Mouse (Mus musculus): ENCODE results near the gene Haus5. TPM values are rescaled to one million over a fixed set of nuclear protein-coding genes. Genes with fewer than 3 reads are reported as not detected.

Gene Haus5
- polyA plus RNA-seq (2016; fragmentation: Nextera tagmentation; extraction: Ambion mirVana): 51.3 and 59.8 TPM in 2 replicates

DNA sequence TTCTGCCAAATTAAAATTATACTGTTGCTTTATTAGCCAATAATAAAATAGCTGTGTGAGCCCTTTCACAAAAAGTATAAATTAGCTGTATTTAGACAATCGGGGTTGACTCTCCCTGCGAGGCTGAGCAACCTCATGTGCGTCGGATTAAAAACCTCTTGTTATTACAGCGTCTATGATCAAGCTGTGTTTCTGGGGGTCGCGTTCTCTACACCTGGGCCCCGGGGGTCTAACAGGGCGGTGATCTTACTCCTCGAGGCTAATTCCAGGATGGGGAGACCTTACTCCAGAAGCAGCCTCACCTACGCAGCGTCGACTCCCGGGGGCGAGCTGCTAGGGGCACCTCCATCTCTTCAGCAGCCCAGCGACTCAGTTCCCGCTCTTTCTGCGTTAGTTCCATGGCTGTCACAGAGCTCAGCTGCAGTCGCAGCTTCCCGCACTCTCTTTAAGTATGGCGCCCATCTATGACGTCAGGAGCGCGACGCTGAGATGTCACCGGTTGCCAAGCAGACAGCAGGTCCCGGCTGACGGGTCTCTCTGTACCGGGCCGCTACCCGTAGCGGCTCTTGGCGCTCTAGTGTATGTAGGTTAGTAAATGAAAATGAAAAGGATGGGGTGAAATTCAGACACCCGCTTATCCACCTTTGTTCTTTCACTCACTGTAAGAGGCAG is at the start of gene Haus5:
Haus5 (minus strand) TSS at position 466 of the 672 bp plus-strand sequence.
- H3K4me1 ChIP-seq: no peaks in the 10 kb centered on the region
- peak; percentile 97 for DNase-seq (ENCODE audit: low spot score)
- H3K27ac ChIP-seq: peak within 1 kb of the TSS; percentile 85
- H3K36me3 ChIP-seq: peaks cover 28% of the 10 kb centered on the region
- no peaks in the 10 kb centered on the region for H3K9me3 ChIP-seq
- no peaks in the 10 kb centered on the region for H3K27me3 ChIP-seq (ENCODE audit: insufficient read depth, poor library complexity, severe bottlenecking)
- WGBS: 1% methylated on average over 34 of the region's 34 CpGs
- peak within 1 kb of the TSS; percentile 72 for H3K4me3 ChIP-seq

GRCm38 (mm10) chr7:30711942-30712341 is 47.1 kb upstream of the Haus5 start, which contains the start of gene Atp4a:
Atp4a (plus strand) TSS chr7:30712209.
- H3K4me1 ChIP-seq: peaks cover 9% of the 10 kb centered on the region
- H3K27ac ChIP-seq: no peak within 1 kb of the TSS
- no peaks in the 10 kb centered on the region for H3K9me3 ChIP-seq
- H3K4me3 ChIP-seq: no peak within 1 kb of the TSS
- H3K27me3 ChIP-seq (ENCODE audit: insufficient read depth, poor library complexity, severe bottlenecking): peaks cover 45% of the 10 kb centered on the region
- no peaks in the 10 kb centered on the region for H3K36me3 ChIP-seq
- WGBS: 82% methylated on average over 3 of the region's 3 CpGs
- DNase-seq (ENCODE audit: low spot score): no peak

DNA sequence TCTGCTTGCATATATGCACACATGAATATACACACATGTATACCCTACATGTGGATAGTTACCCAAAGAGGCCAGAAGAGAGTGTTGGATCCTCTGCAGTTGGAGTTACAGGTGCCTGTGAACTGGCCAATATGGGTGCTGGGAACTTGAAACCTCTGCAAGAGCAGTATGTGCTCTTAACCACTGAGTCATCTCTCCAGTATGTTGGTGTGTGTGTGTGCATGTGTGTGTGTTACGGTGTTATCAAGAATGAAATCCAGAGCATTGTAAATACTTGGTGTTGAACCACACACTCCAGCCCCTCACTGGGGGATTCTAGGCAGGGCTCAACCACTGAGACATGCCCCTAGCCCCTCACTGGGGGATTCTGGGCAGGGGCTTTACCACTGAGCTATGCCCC is 42.6 kb upstream of the Haus5 start:
- peaks cover 17% of the 10 kb centered on the region for H3K4me1 ChIP-seq
- no peak overlapping the region for H3K4me3 ChIP-seq
- no peak for DNase-seq (ENCODE audit: low spot score)
- no peaks in the 10 kb centered on the region for H3K36me3 ChIP-seq
- WGBS: 79% methylated on average over 1 of the region's 1 CpGs
- H3K9me3 ChIP-seq: no peaks in the 10 kb centered on the region
- peak overlapping the region; percentile 52; the same call in 1 of the 2 replicates for H3K27ac ChIP-seq
- peaks cover 9% of the 10 kb centered on the region; the same call in 1 of the 2 replicates for H3K27me3 ChIP-seq (ENCODE audit: insufficient read depth, poor library complexity, severe bottlenecking)

- Histone ChIP-seq H3K4me3 (peak overlapping the region; percentile 28), H3K27ac (peak overlapping the region; percentile 88)
- peak; percentile 85 for DNase-seq (ENCODE audit: low spot score)
Measured at GRCm38 (mm10) chr7:30706214-30706882, 41.6 kb upstream of the Haus5 start.

GRCm38 (mm10) chr7:30698589-30698988 is 33.8 kb upstream of the Haus5 start, which contains the start of gene 2200002J24Rik:
2200002J24Rik (plus strand) TSS chr7:30698926.
- no peak for DNase-seq (ENCODE audit: low spot score)
- H3K4me3 ChIP-seq: no peak within 1 kb of the TSS
- H3K27ac ChIP-seq: no peak within 1 kb of the TSS
- H3K27me3 ChIP-seq (ENCODE audit: insufficient read depth, poor library complexity, severe bottlenecking): peaks cover 4% of the 10 kb centered on the region; the same call in 1 of the 2 replicates
- peaks cover 11% of the 10 kb centered on the region; the same call in 1 of the 2 replicates for H3K4me1 ChIP-seq
- H3K9me3 ChIP-seq: no peaks in the 10 kb centered on the region
- WGBS: 42% methylated on average over 9 of the region's 9 CpGs
- H3K36me3 ChIP-seq: no peaks in the 10 kb centered on the region

More at GRCm38 (mm10) chr7:30706214-30706882, 41.6 kb upstream of the Haus5 start:
- peaks cover 17% of the 10 kb centered on the region for H3K4me1 ChIP-seq
- WGBS: 25% methylated on average over 8 of the region's 8 CpGs
- 0 out of 2 replicates have a peak, but pooled peaks cover 3% of the 10 kb centered on the region for H3K27me3 ChIP-seq (ENCODE audit: insufficient read depth, poor library complexity, severe bottlenecking)
- H3K9me3 ChIP-seq: no peaks in the 10 kb centered on the region
- no peaks in the 10 kb centered on the region for H3K36me3 ChIP-seq

DNA sequence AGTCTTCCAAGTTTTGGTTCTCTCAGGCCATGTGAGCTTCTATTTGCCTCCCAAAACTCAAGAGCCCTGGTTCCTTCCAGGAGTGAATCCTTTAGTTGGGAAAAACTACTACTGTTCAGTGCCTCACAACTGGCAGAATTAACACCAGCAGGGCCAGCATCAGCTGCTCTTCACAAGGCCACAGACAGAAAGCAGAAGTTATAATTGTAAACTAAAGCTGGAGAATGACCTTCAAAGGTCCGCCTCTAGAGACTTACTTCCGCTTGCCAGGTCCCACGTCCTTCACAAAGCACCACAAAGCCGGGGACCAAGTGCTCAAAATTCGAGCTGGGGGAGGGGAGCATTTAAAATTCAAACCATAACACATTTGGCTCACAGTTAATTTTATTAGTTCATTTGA is 33.3 kb upstream of the Haus5 start:
- no peaks in the 10 kb centered on the region for H3K36me3 ChIP-seq
- no peaks in the 10 kb centered on the region for H3K9me3 ChIP-seq
- peaks cover 11% of the 10 kb centered on the region; the same call in 1 of the 2 replicates for H3K4me1 ChIP-seq
- peaks cover 4% of the 10 kb centered on the region; the same call in 1 of the 2 replicates for H3K27me3 ChIP-seq (ENCODE audit: insufficient read depth, poor library complexity, severe bottlenecking)
- no peak overlapping the region for H3K27ac ChIP-seq
- no peak overlapping the region for H3K4me3 ChIP-seq
- 71% methylated on average over 5 of the region's 5 CpGs for WGBS
- DNase-seq (ENCODE audit: low spot score): no peak

DNA sequence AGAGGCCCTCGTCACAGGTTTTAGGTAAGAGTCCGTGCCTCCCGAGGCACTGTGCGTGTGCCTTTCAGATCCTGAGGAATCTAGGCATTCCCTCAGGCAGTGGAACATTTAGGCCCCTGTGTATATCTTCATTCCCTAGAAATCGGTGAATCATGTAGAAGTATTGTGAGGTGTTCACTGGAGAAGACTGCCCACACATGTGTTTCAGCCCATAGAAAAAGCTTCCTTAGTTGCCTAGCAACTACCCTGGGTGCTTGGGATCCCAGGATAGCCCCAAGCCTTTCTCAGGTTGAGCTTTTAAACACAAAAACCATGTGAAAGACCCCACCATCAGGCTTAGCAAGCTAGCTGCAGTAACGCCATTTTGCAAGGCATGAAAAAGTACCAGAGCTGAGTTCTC is 23.5 kb upstream of the Haus5 start:
- no peak overlapping the region for H3K4me3 ChIP-seq
- no peaks in the 10 kb centered on the region for H3K9me3 ChIP-seq
- DNase-seq (ENCODE audit: low spot score): no peak
- no peak overlapping the region for H3K27ac ChIP-seq
- no peaks in the 10 kb centered on the region for H3K4me1 ChIP-seq
- 72% methylated on average over 6 of the region's 6 CpGs for WGBS
- peaks cover 22% of the 10 kb centered on the region for H3K27me3 ChIP-seq (ENCODE audit: insufficient read depth, poor library complexity, severe bottlenecking)
- no peaks in the 10 kb centered on the region for H3K36me3 ChIP-seq

DNA sequence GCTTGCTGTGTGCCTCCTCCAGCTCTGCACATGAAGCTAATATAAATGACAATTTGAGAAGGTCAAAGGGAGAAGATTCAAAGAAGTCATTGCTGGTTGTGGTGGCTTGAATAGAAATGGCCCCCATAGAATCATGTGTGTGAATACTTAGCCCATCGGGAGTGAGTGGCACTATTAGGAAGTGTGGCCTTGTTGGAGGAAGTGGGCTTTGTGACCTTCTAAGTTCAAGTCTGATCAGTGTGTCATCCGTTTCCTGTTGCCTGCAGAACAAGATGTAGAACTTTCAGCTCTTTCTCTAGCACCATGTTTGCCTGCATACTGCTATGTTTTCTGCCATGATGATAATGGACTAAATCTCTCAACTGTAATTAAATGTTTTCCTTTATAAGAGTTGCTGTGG is 18.6 kb upstream of the Haus5 start:
- Histone ChIP-seq H3K4me1 (no peaks in the 10 kb centered on the region), H3K4me3 (no peak overlapping the region), H3K36me3 (no peaks in the 10 kb centered on the region), H3K27me3 (ENCODE audit: insufficient read depth, poor library complexity, severe bottlenecking) (peaks cover 21% of the 10 kb centered on the region), H3K9me3 (no peaks in the 10 kb centered on the region), H3K27ac (no peak overlapping the region)
- DNase-seq (ENCODE audit: low spot score): no peak
- WGBS: 63% methylated on average over 2 of the region's 2 CpGs

- 56% methylated on average over 5 of the region's 5 CpGs for WGBS
- no peak for DNase-seq (ENCODE audit: low spot score)
- Histone ChIP-seq H3K4me3 (no peak overlapping the region), H3K4me1 (no peaks in the 10 kb centered on the region), H3K27ac (no peak overlapping the region), H3K9me3 (no peaks in the 10 kb centered on the region), H3K36me3 (no peaks in the 10 kb centered on the region), H3K27me3 (ENCODE audit: insufficient read depth, poor library complexity, severe bottlenecking) (peaks cover 6% of the 10 kb centered on the region; the same call in 1 of the 2 replicates)
Measured at GRCm38 (mm10) chr7:30681897-30682296, 17.1 kb upstream of the Haus5 start.

DNA sequence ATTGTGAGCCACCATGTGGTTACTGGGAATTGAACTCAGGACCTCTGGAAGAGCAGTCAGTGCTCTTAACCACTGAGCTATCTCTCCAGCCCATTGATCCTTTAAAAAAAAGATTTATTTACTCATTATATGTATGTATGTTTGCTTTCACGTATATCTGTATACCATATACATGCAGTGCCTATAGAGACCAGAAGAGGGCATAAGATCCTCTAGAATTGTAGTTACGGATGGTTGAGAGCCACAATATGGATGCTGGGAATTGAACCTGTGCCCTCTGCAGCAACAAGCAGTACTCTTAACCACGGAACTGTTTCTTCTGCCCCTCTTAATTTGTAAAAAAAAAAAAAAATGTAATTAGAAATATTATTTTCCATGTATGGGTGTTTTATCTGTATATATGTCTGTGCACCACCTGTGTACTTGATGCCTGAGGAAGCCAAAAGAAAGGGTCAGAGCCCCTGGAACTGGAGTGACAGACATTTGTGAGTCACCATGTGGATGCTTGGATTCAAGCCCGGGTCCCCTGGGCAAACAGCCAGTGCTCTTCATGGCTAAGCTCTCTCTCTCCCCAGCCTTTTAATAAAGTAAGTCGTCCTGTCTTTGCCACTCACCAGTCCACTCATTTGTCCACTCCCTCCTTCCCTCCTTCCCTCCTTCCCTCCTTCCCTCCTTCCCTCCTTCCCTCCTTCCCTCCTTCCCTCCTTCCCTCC is 13.6 kb upstream of the Haus5 start:
- H3K27ac ChIP-seq: no peak overlapping the region
- no peaks in the 10 kb centered on the region for H3K36me3 ChIP-seq
- H3K4me1 ChIP-seq: no peaks in the 10 kb centered on the region
- no peak for DNase-seq (ENCODE audit: low spot score)
- H3K4me3 ChIP-seq: no peak overlapping the region
- 62% methylated on average over 5 of the region's 5 CpGs for WGBS
- no peaks in the 10 kb centered on the region for H3K9me3 ChIP-seq
- H3K27me3 ChIP-seq (ENCODE audit: insufficient read depth, poor library complexity, severe bottlenecking): no peaks in the 10 kb centered on the region

GRCm38 (mm10) chr7:30671480-30671879 is 6.7 kb upstream of the Haus5 start, which contains the start of gene Pmis2:
Pmis2 (minus strand) TSS chr7:30671605.
- Histone ChIP-seq H3K4me1 (no peaks in the 10 kb centered on the region), H3K36me3 (no peaks in the 10 kb centered on the region), H3K27ac (no peak within 1 kb of the TSS), H3K27me3 (ENCODE audit: insufficient read depth, poor library complexity, severe bottlenecking) (no peaks in the 10 kb centered on the region), H3K4me3 (no peak within 1 kb of the TSS), H3K9me3 (no peaks in the 10 kb centered on the region)
- no peak for DNase-seq (ENCODE audit: low spot score)
- 58% methylated on average over 9 of the region's 9 CpGs for WGBS

DNA sequence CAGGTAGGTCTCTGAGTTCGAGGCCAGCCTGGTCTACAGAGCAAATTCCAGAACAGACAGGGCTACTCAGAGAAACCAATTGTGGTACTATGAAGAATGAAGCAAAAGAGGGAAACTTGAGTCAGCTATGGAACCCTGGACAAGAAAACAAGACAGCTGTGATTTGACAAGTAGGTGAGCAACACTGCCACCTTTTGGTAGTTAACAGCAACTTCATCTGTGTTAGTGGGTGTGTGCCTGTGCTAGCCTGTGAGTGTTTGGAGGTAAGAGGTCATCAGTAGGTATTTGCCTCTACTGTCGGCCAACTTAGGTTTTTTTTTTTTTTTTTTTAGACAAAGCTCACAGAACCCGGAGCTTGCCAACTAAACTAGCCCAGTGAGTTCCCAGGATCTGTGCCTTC is 4.4 kb upstream of the Haus5 start:
- Histone ChIP-seq H3K27ac (no peak overlapping the region), H3K27me3 (ENCODE audit: insufficient read depth, poor library complexity, severe bottlenecking) (no peaks in the 10 kb centered on the region), H3K36me3 (no peaks in the 10 kb centered on the region), H3K4me3 (no peak overlapping the region), H3K9me3 (no peaks in the 10 kb centered on the region), H3K4me1 (no peaks in the 10 kb centered on the region)
- DNase-seq (ENCODE audit: low spot score): no peak
- 39% methylated on average over 3 of the region's 3 CpGs for WGBS
